Mouse (Mus musculus) megakaryocyte, embryonic 14.5 days (primary cell): ENCODE measurements around the gene Car5a. TPM values are rescaled to one million over a fixed set of nuclear protein-coding genes. Genes with fewer than 3 reads are reported as not detected.

ENCODE experiments used
- H3K27me3 ChIP-seq: replicated peaks from 2 replicates; pipeline ENCODE3; 2012; ENCODE audit warnings: inconsistent platforms
- H3K36me3 ChIP-seq: replicated peaks from 2 replicates; pipeline ENCODE3; 2012; ENCODE audit warnings: low read length, inconsistent platforms, mixed read lengths
- H3K4me1 ChIP-seq: 2 replicates; pipeline ENCODE4 v1.6.1; 2012; ENCODE audit warnings: inconsistent platforms
- H3K4me3 ChIP-seq: replicated peaks from 2 replicates; pipeline ENCODE3; 2012; ENCODE audit warnings: moderate library complexity, mild to moderate bottlenecking, inconsistent platforms
- H3K9me3 ChIP-seq: 2 replicates; pipeline ENCODE4 v1.6.1; 2012; ENCODE audit warnings: inconsistent platforms
- FLI1 ChIP-seq: IDR thresholded peaks from 2 replicates; pipeline ENCODE4 v1.6.1; 2012; ENCODE audit warnings: low read length, inconsistent platforms, mixed read lengths
- GATA1 ChIP-seq: IDR thresholded peaks from 3 replicates; pipeline ENCODE4 v1.6.1; 2012; ENCODE audit warnings: mixed read lengths, low read length, inconsistent platforms, borderline replicate concordance
- polyA plus RNA-seq: library from polyadenylated mRNA; stranded (reverse); fragments of >175 nt; gene quantifications from 2 replicates; pipeline ENCODE4 v1.2.3, GENCODE M21; 2012; ENCODE audit warnings: low replicate concordance; ENCODE audit not compliant: insufficient read depth

Gene Car5a
- polyA plus RNA-seq, 1 experiment = 2.1 TPM

- Histone ChIP-seq H3K27me3 (no peaks in the 10 kb centered on the region), H3K9me3 (no peaks in the 10 kb centered on the region), H3K4me1 (peaks cover 86% of the 10 kb centered on the region), H3K4me3 (peak overlapping the region; percentile 100), H3K36me3 (peaks cover 16% of the 10 kb centered on the region)
- TF ChIP-seq FLI1 (no peak), GATA1 (no peak)
Measured at GRCm38 (mm10) chr8:121908378-121909147, 36.1 kb downstream of the Car5a start.

GRCm38 (mm10) chr8:121907587-121908248, 37.0 kb downstream of the Car5a start, which contains the start of gene Slc7a5:
Gene Slc7a5, minus strand, starts transcription at chr8:121907694.
- H3K4me1 ChIP-seq = peaks cover 94% of the 10 kb centered on the region
- H3K36me3 ChIP-seq = peaks cover 23% of the 10 kb centered on the region
- peak within 1 kb of the TSS; percentile 100 for H3K4me3 ChIP-seq
- no peaks in the 10 kb centered on the region for H3K9me3 ChIP-seq
- TF ChIP-seq GATA1 = no peak
- TF ChIP-seq FLI1 = no peak
- no peaks in the 10 kb centered on the region for H3K27me3 ChIP-seq

GRCm38 (mm10) chr8:121906542-121907512, 37.9 kb downstream of the Car5a start:
- H3K27me3 ChIP-seq = no peaks in the 10 kb centered on the region
- TF ChIP-seq FLI1 = no peak
- TF ChIP-seq GATA1 = no peak
- peaks cover 32% of the 10 kb centered on the region for H3K36me3 ChIP-seq
- H3K9me3 ChIP-seq = no peaks in the 10 kb centered on the region
- peak overlapping the region; percentile 100 for H3K4me3 ChIP-seq
- H3K4me1 ChIP-seq = peaks cover 94% of the 10 kb centered on the region

- no peaks in the 10 kb centered on the region for H3K9me3 ChIP-seq
- no peaks in the 10 kb centered on the region for H3K27me3 ChIP-seq
- TF ChIP-seq FLI1 (no peak), GATA1 (no peak)
- peaks cover 41% of the 10 kb centered on the region for H3K36me3 ChIP-seq
- H3K4me1 ChIP-seq = peaks cover 94% of the 10 kb centered on the region
- peak overlapping the region; percentile 100 for H3K4me3 ChIP-seq
Measured at GRCm38 (mm10) chr8:121905864-121906263, 38.8 kb downstream of the Car5a start.

GRCm38 (mm10) chr8:121905420-121905819, 39.3 kb downstream of the Car5a start:
- Histone ChIP-seq H3K9me3 (no peaks in the 10 kb centered on the region), H3K27me3 (no peaks in the 10 kb centered on the region), H3K36me3 (peaks cover 44% of the 10 kb centered on the region), H3K4me3 (peak overlapping the region; percentile 100), H3K4me1 (peaks cover 94% of the 10 kb centered on the region)
- no peak for TF ChIP-seq FLI1
- no peak for TF ChIP-seq GATA1

- H3K9me3 ChIP-seq = no peaks in the 10 kb centered on the region
- TF ChIP-seq GATA1 (no peak), FLI1 (no peak)
- peak overlapping the region; percentile 83 for H3K4me3 ChIP-seq
- no peaks in the 10 kb centered on the region for H3K27me3 ChIP-seq
- H3K36me3 ChIP-seq = peaks cover 47% of the 10 kb centered on the region
- peaks cover 94% of the 10 kb centered on the region for H3K4me1 ChIP-seq
Measured at GRCm38 (mm10) chr8:121904999-121905398, 39.7 kb downstream of the Car5a start.

- Histone ChIP-seq H3K4me1 (peaks cover 94% of the 10 kb centered on the region), H3K4me3 (peak overlapping the region; percentile 83), H3K9me3 (no peaks in the 10 kb centered on the region), H3K36me3 (peaks cover 47% of the 10 kb centered on the region), H3K27me3 (no peaks in the 10 kb centered on the region)
- TF ChIP-seq FLI1 (no peak), GATA1 (no peak)
Measured at GRCm38 (mm10) chr8:121903977-121904376, 40.7 kb downstream of the Car5a start.

GRCm38 (mm10) chr8:121901498-121902236, 43.0 kb downstream of the Car5a start:
- no peak for TF ChIP-seq FLI1
- peaks cover 56% of the 10 kb centered on the region for H3K36me3 ChIP-seq
- no peaks in the 10 kb centered on the region for H3K9me3 ChIP-seq
- no peaks in the 10 kb centered on the region for H3K27me3 ChIP-seq
- peak overlapping the region; percentile 77 for H3K4me3 ChIP-seq
- H3K4me1 ChIP-seq = peaks cover 97% of the 10 kb centered on the region
